Mouse (Mus musculus): ENCODE measurements around the gene Cttnbp2nl.

- no peak for TF ChIP-seq MAZ (IDR thresholded peaks at IDR 0.05; ENCODE audit: low read depth, low read length)
- TF ChIP-seq POLR2A (IDR thresholded peaks at IDR 0.05; ENCODE audit: control insufficient read depth in 1 of 2, insufficient read depth in 1 of 2, low read depth in 1 of 2, low read length in 2 of 2, poor library complexity in 1 of 2) = no peak
- no peak for TF ChIP-seq GATA1 (IDR thresholded peaks at IDR 0.05; ENCODE audit: low read depth, low read length)
- no peak for TF ChIP-seq EP300 (IDR thresholded peaks at IDR 0.05; ENCODE audit: low read depth in 1 of 2, low read length in 2 of 2)
- no peak for TF ChIP-seq RCOR1 (IDR thresholded peaks at IDR 0.05; ENCODE audit: low read depth, low read length)
Measured at GRCm38 (mm10) chr3:105049848-105050247, 3.1 kb downstream of the Cttnbp2nl start.
